Mouse (Mus musculus) neural tube, embryonic 12.5 days (tissue): ENCODE data around the gene Snrpd2. TPM values are rescaled to one million over a fixed set of nuclear protein-coding genes. Genes with fewer than 3 reads are reported as not detected.
A peak's percentile ranks its signal among the peaks of the same experiment; 100 is the strongest.
"Not testable (repeated sequence)": the region's sequence is repeated elsewhere in the genome, so short reads cannot be mapped to it uniquely, and the experiment has no call there.

Experiments used
- ATAC-seq: fragments of 200-750 bp; cut with Nextera tagmentation; 2 replicates; pipeline ENCODE4 v1.8.0; 2017; ENCODE audit warnings: low read depth, mild to moderate bottlenecking, moderate TSS enrichment, moderate library complexity; ENCODE audit not compliant: low FRiP score
- H3K27ac ChIP-seq: fragments of 300-500 bp; sonication (generic); 2 replicates; pipeline ENCODE4 v1.5.1; 2016
- H3K27me3 ChIP-seq: fragments of 300-500 bp; sonication (generic); replicated peaks from 2 replicates; pipeline ENCODE4 v1.6.1; 2016; ENCODE audit warnings: mild to moderate bottlenecking
- H3K36me3 ChIP-seq: fragments of 300-500 bp; sonication (generic); 2 replicates; pipeline ENCODE4 v1.6.1; 2016; ENCODE audit warnings: mild to moderate bottlenecking
- H3K4me1 ChIP-seq: fragments of 300-500 bp; sonication (generic); 2 replicates; pipeline ENCODE4 v1.6.1; 2016
- H3K4me2 ChIP-seq: fragments of 300-500 bp; sonication (generic); replicated peaks from 2 replicates; pipeline ENCODE4 v1.6.1; 2016; ENCODE audit warnings: mild to moderate bottlenecking
- H3K4me3 ChIP-seq: fragments of 300-500 bp; sonication (generic); 2 replicates; pipeline ENCODE4 v1.5.1; 2016
- H3K9ac ChIP-seq: fragments of 300-500 bp; sonication (generic); 2 replicates; pipeline ENCODE4 v1.6.1; 2016; ENCODE audit warnings: mild to moderate bottlenecking
- H3K9me3 ChIP-seq: fragments of 300-500 bp; sonication (generic); 2 replicates; pipeline ENCODE4 v1.6.1; 2016; ENCODE audit warnings: mild to moderate bottlenecking
- WGBS: fragments of 180-500 bp; shearing (Covaris S2); methylation state at CpG from one replicate; pipeline ENCODE4 v1.1.7; 2016; 5-methylcytosine and 5-hydroxymethylcytosine counted together
- polyA plus RNA-seq: library from polyadenylated mRNA; unstranded; fragments of >200 nt; fragmentation: Nextera tagmentation; extraction: Ambion mirVana; gene quantifications from 2 replicates; pipeline ENCODE4 v1.2.1, GENCODE M21; 2016

The Snrpd2 gene
- polyA plus RNA-seq, 1 experiment from 2014 or later: 133 TPM

DNA sequence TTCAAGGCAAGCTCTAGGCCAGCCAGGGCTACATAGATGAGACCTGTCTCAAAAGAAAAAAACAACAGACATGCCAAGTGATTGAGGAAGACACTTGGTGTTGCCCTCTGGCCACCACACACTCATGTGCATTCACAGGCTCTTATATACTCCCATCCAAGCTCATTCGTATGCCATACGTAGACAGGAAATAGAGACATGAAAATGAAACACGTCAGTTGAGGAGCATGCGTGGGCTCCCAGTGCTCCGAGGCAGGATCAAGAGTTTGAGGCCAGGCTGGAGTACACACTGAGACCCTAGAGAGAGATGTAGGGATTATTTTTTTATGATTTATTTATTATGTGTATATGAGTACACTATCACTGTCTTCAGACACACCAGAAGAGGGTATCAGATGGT lies 20.1 kb upstream of the Snrpd2 start:
- WGBS: 93% methylated on average over 5 of the region's 5 CpGs

DNA sequence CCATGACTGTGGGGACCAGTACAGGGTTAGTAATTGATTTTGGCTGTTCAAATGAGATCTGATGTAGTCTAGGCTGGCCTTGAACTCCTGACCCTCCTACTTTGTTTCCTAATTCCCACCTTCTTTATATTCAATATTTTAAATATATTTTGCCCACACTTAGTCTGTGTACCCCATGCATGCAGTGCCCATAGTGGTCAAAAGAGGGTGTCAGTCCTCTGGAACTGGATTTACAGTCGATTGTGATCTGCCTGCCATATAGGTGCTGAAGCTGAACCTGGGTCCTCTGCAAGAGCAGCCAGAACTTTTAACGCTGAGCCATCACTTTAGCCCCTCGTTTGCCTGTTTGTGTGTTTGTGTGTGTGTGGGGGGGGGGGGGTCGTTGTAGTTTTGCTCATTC lies 18.9 kb upstream of the Snrpd2 start:
- Histone ChIP-seq H3K27me3 (no peaks in the 10 kb centered on the region), H3K27ac (peak overlapping the region; percentile 84), H3K9me3 (no peaks in the 10 kb centered on the region), H3K9ac (peak overlapping the region; percentile 56; the same call in 1 of the 2 replicates), H3K4me1 (peaks cover 14% of the 10 kb centered on the region), H3K36me3 (peaks cover 17% of the 10 kb centered on the region), H3K4me3 (peak overlapping the region; percentile 35; the same call in 1 of the 2 replicates), H3K4me2 (peak overlapping the region; percentile 65)
- WGBS: 36% methylated on average over 4 of the region's 4 CpGs
- no peak for ATAC-seq

More for the DNA sequence above, 20.1 kb upstream of the Snrpd2 start:
- H3K4me3 ChIP-seq: no peak overlapping the region
- no peaks in the 10 kb centered on the region for H3K9me3 ChIP-seq
- peaks cover 4% of the 10 kb centered on the region; the same call in 1 of the 2 replicates for H3K36me3 ChIP-seq
- no peak for ATAC-seq
- H3K4me1 ChIP-seq: peaks cover 14% of the 10 kb centered on the region
- H3K4me2 ChIP-seq: no peak overlapping the region
- H3K9ac ChIP-seq: no peak overlapping the region
- H3K27ac ChIP-seq: no peak overlapping the region
- no peaks in the 10 kb centered on the region for H3K27me3 ChIP-seq

DNA sequence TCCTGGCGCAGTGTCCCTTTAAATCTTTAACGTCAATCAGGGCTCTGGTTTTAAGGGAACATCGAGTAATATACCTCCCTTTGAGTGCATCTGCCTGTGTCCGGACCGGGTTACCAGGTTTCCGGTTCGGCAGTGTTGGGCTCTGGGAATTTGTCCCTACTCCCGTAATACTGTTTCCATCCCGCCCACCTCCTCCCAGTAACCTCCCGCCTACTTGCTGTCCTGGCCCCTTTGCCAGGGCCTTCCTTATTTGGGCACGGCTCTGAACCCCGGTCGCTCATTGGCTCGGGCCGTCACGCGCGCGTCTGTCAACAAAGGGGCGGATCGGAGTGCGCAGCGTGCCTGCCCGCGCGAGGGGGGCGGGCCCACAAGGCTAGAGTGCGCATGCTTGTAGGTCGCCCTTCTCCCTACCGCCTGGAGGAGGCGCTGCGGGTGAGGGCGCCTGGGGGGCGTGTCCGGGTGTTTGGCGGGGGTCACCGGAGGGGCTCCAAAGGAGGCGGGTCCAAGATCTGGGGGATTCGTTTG lies 18.1 kb upstream of the Snrpd2 start:
- Histone ChIP-seq H3K4me3 (peak overlapping the region; percentile 35), H3K9me3 (no peaks in the 10 kb centered on the region), H3K4me2 (peak overlapping the region; percentile 65), H3K27ac (peak overlapping the region; percentile 84), H3K9ac (peak overlapping the region; percentile 56), H3K4me1 (peaks cover 14% of the 10 kb centered on the region), H3K27me3 (no peaks in the 10 kb centered on the region), H3K36me3 (peaks cover 24% of the 10 kb centered on the region)
- peak; percentile 98 for ATAC-seq
- under 1% methylated on average over 39 of the region's 39 CpGs for WGBS

DNA sequence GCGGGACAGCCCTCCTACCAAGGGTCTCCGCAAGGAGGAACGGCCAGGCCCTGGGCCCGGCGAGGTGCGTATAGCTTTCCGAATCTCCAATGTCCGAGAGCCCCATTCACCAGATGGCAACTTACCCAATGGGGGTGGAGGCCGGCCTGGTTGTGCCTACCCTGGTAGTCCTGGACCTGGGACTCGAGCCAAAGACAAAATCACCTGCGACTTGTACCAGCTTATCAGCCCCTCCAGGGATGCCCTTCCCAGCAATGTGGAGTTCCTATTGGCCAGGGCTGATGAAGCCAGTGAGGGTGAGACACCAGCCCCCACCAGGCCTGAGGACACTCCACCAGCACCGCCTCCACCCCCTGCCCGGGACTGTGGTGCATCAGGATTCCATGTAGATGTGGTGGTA lies 13.4 kb upstream of the Snrpd2 start:
- Histone ChIP-seq H3K9me3 (no peaks in the 10 kb centered on the region), H3K36me3 (peaks cover 65% of the 10 kb centered on the region), H3K9ac (no peak overlapping the region), H3K4me2 (no peak overlapping the region), H3K4me1 (peaks cover 6% of the 10 kb centered on the region), H3K27me3 (no peaks in the 10 kb centered on the region), H3K4me3 (no peak overlapping the region), H3K27ac (no peak overlapping the region)
- 98% methylated on average over 13 of the region's 13 CpGs for WGBS
- ATAC-seq: no peak

- Histone ChIP-seq H3K9me3 (no peaks in the 10 kb centered on the region), H3K4me1 (peaks cover 3% of the 10 kb centered on the region), H3K36me3 (peaks cover 68% of the 10 kb centered on the region), H3K9ac (no peak overlapping the region), H3K4me3 (no peak overlapping the region), H3K4me2 (no peak overlapping the region), H3K27ac (no peak overlapping the region), H3K27me3 (no peaks in the 10 kb centered on the region)
- 94% methylated on average over 38 of the region's 38 CpGs for WGBS
- ATAC-seq: no peak
These were observed 12.7 kb upstream of the Snrpd2 start for GRCm38 (mm10) chr7:19136673-19137334.

DNA sequence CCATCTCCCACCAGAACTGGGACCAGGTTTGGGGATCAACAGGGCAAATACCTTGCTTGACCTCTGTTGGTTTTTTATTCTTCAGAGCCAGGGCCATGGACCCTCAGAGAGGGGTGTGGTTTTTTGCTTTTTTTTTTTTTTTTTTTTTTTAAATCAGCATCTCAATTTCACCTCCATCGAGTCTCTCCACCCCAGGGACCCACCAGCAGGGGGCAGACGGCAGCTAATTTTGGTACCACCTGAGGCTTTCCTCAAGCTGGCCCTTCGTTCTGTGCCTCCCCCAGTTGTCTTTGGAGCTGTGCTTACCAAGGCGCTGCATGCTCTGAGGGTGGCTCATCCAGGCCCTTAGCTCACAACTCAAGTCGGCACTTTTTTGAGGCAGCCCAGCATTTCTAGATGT lies 12.1 kb upstream of the Snrpd2 start:
- WGBS: 61% methylated on average over 5 of the region's 5 CpGs
- Histone ChIP-seq H3K4me2 (no peak overlapping the region), H3K4me1 (no peaks in the 10 kb centered on the region), H3K4me3 (no peak overlapping the region), H3K9me3 (no peaks in the 10 kb centered on the region), H3K27ac (no peak overlapping the region), H3K36me3 (peaks cover 68% of the 10 kb centered on the region), H3K9ac (no peak overlapping the region), H3K27me3 (no peaks in the 10 kb centered on the region)
- ATAC-seq: no peak

- H3K4me1 ChIP-seq: peaks cover 22% of the 10 kb centered on the region
- no peaks in the 10 kb centered on the region for H3K27me3 ChIP-seq
- no peak overlapping the region for H3K4me2 ChIP-seq
- peaks cover 14% of the 10 kb centered on the region for H3K36me3 ChIP-seq
- no peak overlapping the region for H3K27ac ChIP-seq
- ATAC-seq: no peak
- H3K9ac ChIP-seq: no peak overlapping the region
- no peaks in the 10 kb centered on the region for H3K9me3 ChIP-seq
- 85% methylated on average over 10 of the region's 10 CpGs for WGBS
- H3K4me3 ChIP-seq: no peak overlapping the region
These were observed 2.7 kb upstream of the Snrpd2 start for GRCm38 (mm10) chr7:19146793-19147192.

DNA sequence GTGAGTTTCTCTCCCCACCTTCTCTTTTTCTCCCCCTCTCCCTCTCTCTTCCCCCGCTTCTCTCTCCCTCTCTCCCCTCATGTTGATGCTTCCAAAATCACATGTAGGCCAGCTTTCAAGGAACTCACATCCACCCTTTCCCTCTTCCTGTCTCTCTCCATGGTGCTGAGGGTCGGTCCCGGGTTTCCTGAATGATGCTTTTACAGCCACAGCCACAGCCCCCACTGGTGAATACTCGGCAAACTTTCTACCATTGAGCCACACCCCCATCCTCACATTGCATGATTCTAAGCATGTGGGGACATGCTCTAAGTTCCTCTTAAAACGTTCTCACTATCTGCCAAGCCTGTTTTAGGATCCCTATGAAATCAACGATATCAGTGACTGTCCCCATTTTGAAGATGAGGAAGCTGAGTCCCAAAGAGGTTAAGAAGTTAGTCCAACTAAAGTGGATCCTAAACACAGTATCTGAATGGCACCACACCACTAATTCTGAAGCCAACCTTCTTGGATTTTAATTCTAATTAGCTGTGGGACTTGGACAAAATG lies 2.0 kb upstream of the Snrpd2 start:
- Histone ChIP-seq H3K4me1 (peaks cover 22% of the 10 kb centered on the region), H3K27ac (no peak overlapping the region), H3K4me2 (peak overlapping the region; percentile 80), H3K4me3 (no peak overlapping the region), H3K36me3 (peaks cover 22% of the 10 kb centered on the region), H3K27me3 (no peaks in the 10 kb centered on the region), H3K9ac (no peak overlapping the region), H3K9me3 (no peaks in the 10 kb centered on the region)
- ATAC-seq: no peak
- WGBS: 59% methylated on average over 6 of the region's 6 CpGs

DNA sequence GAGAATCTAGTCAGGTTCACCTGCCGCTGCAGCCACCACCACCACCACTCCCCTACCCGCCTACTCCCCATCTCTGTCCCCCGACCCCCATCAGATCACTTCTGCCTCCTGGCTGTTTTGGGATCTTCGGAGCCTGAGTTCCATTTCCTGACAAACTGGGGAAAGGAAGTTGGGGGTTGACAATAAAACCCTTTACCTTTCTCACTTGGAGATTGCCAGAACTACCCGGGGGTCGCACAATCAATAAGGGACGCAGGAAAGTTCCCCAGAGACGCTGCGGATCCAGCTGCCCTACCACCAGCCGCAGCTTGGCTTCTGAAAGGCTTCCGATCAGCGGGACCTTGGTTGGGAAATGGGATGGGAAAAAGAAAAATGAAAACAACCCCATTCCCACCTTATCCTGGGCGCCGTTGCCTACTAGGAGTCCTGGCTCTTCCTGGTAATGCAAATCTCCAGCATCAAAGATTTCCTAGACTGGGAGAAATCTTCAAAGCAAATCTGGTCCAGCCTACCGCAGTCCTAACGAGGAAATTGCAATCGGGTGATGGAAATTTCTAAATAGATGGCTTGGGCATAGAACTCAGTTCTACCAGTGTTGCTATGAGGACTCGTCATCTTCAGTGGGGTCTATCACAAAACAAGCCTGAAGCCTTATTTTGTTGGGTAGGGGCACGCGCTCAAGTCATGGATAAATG lies 1.2 kb upstream of the Snrpd2 start:
- peaks cover 22% of the 10 kb centered on the region for H3K4me1 ChIP-seq
- H3K9me3 ChIP-seq: no peaks in the 10 kb centered on the region
- 14% methylated on average over 20 of the region's 20 CpGs for WGBS
- H3K4me3 ChIP-seq: peak overlapping the region; percentile 59
- H3K4me2 ChIP-seq: peak overlapping the region; percentile 80
- H3K36me3 ChIP-seq: peaks cover 29% of the 10 kb centered on the region
- peak overlapping the region; percentile 42; the same call in 1 of the 2 replicates for H3K27ac ChIP-seq
- no peaks in the 10 kb centered on the region for H3K27me3 ChIP-seq
- no peak for ATAC-seq
- peak overlapping the region; percentile 61 for H3K9ac ChIP-seq

DNA sequence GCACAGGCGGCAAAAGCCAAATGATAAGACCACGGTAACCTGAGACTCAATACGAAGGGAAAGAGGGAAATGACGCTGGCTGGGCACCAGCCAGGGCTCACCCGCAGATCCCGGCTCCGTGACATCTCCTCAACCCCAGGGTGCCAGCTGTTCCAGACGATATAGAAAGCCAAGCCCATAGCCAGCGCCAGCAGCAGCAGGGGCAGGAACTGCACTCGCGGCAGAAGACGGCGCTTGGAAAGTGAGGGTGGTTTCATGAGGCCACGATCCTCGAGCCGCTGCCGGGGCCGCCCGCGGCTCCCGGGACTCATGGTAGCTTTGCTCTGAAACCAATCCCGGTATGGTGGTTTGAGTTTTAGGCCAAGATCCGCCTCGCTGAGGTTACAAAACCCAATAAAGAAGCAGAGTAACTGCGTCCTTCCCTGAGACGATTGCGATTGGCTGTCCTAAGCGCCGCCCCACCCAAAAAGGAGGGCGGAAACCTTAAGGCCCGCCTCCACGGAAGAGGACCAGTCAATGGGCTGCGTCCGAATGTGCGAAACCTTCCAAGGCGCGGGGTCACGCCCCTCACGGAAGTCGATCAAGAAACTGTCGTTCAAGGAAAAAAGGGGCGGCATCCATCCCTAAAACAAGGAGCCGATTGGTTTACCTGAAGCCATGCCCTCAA lies 514 bp upstream of the Snrpd2 start, which contains the start of gene Qpctl:
TSS of gene Qpctl (minus strand) at position 417 of the 667 bp plus-strand sequence.
- Histone ChIP-seq H3K4me3 (peak within 1 kb of the TSS; percentile 59), H3K27me3 (no peaks in the 10 kb centered on the region), H3K36me3 (peaks cover 36% of the 10 kb centered on the region), H3K4me1 (peaks cover 22% of the 10 kb centered on the region), H3K9ac (peak within 1 kb of the TSS; percentile 62), H3K9me3 (no peaks in the 10 kb centered on the region), H3K27ac (peak within 1 kb of the TSS; percentile 42; the same call in 1 of the 2 replicates), H3K4me2 (peak within 1 kb of the TSS; percentile 80)
- WGBS: under 1% methylated on average over 43 of the region's 43 CpGs
- peak; percentile 97 for ATAC-seq

- 92% methylated on average over 10 of the region's 10 CpGs for WGBS
- ATAC-seq, H3K4me3 ChIP-seq, H3K27me3 ChIP-seq, H3K27ac ChIP-seq, H3K9ac ChIP-seq, H3K9me3 ChIP-seq: not testable (repeated sequence)
- H3K4me1 ChIP-seq: peaks cover 22% of the 10 kb centered on the region
- peak overlapping the region; percentile 80 for H3K4me2 ChIP-seq
- H3K36me3 ChIP-seq: peaks cover 46% of the 10 kb centered on the region
These were observed 1.6 kb downstream of the Snrpd2 start for GRCm38 (mm10) chr7:19151121-19151520.

GRCm38 (mm10) chr7:19154796-19155195 lies 5.3 kb downstream of the Snrpd2 start:
- Histone ChIP-seq H3K4me3 (no peak overlapping the region), H3K27ac (no peak overlapping the region), H3K9me3 (no peaks in the 10 kb centered on the region), H3K36me3 (peaks cover 38% of the 10 kb centered on the region), H3K27me3 (peaks cover 8% of the 10 kb centered on the region), H3K4me1 (peaks cover 22% of the 10 kb centered on the region), H3K4me2 (no peak overlapping the region), H3K9ac (no peak overlapping the region)
- no peak for ATAC-seq
- 87% methylated on average over 8 of the region's 8 CpGs for WGBS
